Mouse (Mus musculus): ENCODE results near the gene D430042O09Rik. TPM values are rescaled to one million over a fixed set of nuclear protein-coding genes. Genes with fewer than 3 reads are reported as not detected.

D430042O09Rik gene
- total RNA-seq, 2 experiments from 2014 or later, result 19.2 to 27.9 TPM

GRCm38 (mm10) chr7:125846866-125847527, 139.3 kb downstream of the D430042O09Rik start:
- DNase-seq (ENCODE audit: low spot score in 2 of 2), result peak; percentile 17 to 29
- intact Hi-C loops (cut with DNase I), result no loop called here

GRCm38 (mm10) chr7:125847528-125847866, 139.8 kb downstream of the D430042O09Rik start:
- intact Hi-C loops (cut with DNase I), result no loop called here
- DNase-seq (ENCODE audit: low spot score in 2 of 2), result peak; percentile 11 to 32

GRCm38 (mm10) chr7:125859564-125859963, 151.9 kb downstream of the D430042O09Rik start:
- DNase-seq (ENCODE audit: low spot score in 2 of 2), result no peak
- intact Hi-C loops (cut with DNase I), result no loop called here

GRCm38 (mm10) chr7:125860421-125860820, 152.7 kb downstream of the D430042O09Rik start:
- DNase-seq (ENCODE audit: low spot score in 2 of 2), result no peak
- intact Hi-C loops (cut with DNase I), result no loop called here

- intact Hi-C loops (cut with DNase I), result no loop called here
- DNase-seq (ENCODE audit: low spot score in 2 of 2), result no peak
Measured at GRCm38 (mm10) chr7:125864026-125864425, 156.3 kb downstream of the D430042O09Rik start.

GRCm38 (mm10) chr7:125865234-125865633, 157.5 kb downstream of the D430042O09Rik start:
- intact Hi-C loops (cut with DNase I), result no loop called here
- no peak for DNase-seq (ENCODE audit: low spot score in 2 of 2)

- DNase-seq (ENCODE audit: low spot score in 2 of 2), result no peak
- intact Hi-C loops (cut with DNase I), result no loop called here
Measured at GRCm38 (mm10) chr7:125868570-125868969, 160.9 kb downstream of the D430042O09Rik start.

GRCm38 (mm10) chr7:125871404-125872201, 163.9 kb downstream of the D430042O09Rik start:
- intact Hi-C loops (cut with DNase I), result no loop called here
- peak; percentile 41 to 42 for DNase-seq (ENCODE audit: low spot score in 2 of 2)

- DNase-seq (ENCODE audit: low spot score in 2 of 2), result peak in 1 of 2 experiments; percentile 38
Measured at GRCm38 (mm10) chr7:125872202-125872580, 164.5 kb downstream of the D430042O09Rik start.

GRCm38 (mm10) chr7:125872874-125873273, 165.2 kb downstream of the D430042O09Rik start:
- intact Hi-C loops (cut with DNase I), result no loop called here

More at GRCm38 (mm10) chr7:125872202-125872580, 164.5 kb downstream of the D430042O09Rik start:
- intact Hi-C loops (cut with DNase I), result no loop called here

GRCm38 (mm10) chr7:125873971-125874495, 166.3 kb downstream of the D430042O09Rik start:
- intact Hi-C loops (cut with DNase I), result no loop called here
- no peak for DNase-seq (ENCODE audit: low spot score in 2 of 2)

More at GRCm38 (mm10) chr7:125872874-125873273, 165.2 kb downstream of the D430042O09Rik start:
- no peak for DNase-seq (ENCODE audit: low spot score in 2 of 2)

- DNase-seq (ENCODE audit: low spot score in 2 of 2), result no peak
- intact Hi-C loops (cut with DNase I), result loop anchor here (5.0 kb wide), 1 partner anchor 51 kb away; no protein-coding TSS in a partner anchor
Measured at GRCm38 (mm10) chr7:125878040-125878439, 170.4 kb downstream of the D430042O09Rik start.

GRCm38 (mm10) chr7:125883232-125883631, 175.5 kb downstream of the D430042O09Rik start:
- no peak for DNase-seq (ENCODE audit: low spot score in 2 of 2)
- intact Hi-C loops (cut with DNase I), result no loop called here

GRCm38 (mm10) chr7:125886116-125886680, 178.5 kb downstream of the D430042O09Rik start:
- intact Hi-C loops (cut with DNase I), result loop anchor here (2.0 kb wide), 1 partner anchor 199 kb away; no protein-coding TSS in a partner anchor
- DNase-seq (ENCODE audit: low spot score in 2 of 2), result no peak

- intact Hi-C loops (cut with DNase I), result loop anchor here (2.0 kb wide), 1 partner anchor 198 kb away; no protein-coding TSS in a partner anchor
- DNase-seq (ENCODE audit: low spot score in 2 of 2), result no peak
Measured at GRCm38 (mm10) chr7:125887124-125887523, 179.4 kb downstream of the D430042O09Rik start.

- DNase-seq (ENCODE audit: low spot score in 2 of 2), result no peak
- intact Hi-C loops (cut with DNase I), result loop anchor here (2.0 kb wide), 1 partner anchor 197 kb away; no protein-coding TSS in a partner anchor
Measured at GRCm38 (mm10) chr7:125887761-125888160, 180.1 kb downstream of the D430042O09Rik start.

GRCm38 (mm10) chr7:125888373-125888772, 180.7 kb downstream of the D430042O09Rik start:
- DNase-seq (ENCODE audit: low spot score in 2 of 2), result peak; percentile 75 to 77
- intact Hi-C loops (cut with DNase I), result no loop called here

GRCm38 (mm10) chr7:125893621-125894020, 185.9 kb downstream of the D430042O09Rik start:
- intact Hi-C loops (cut with DNase I), result loop anchor here (10.0 kb wide), 1 partner anchor 111 kb away; no protein-coding TSS in a partner anchor
- DNase-seq (ENCODE audit: low spot score in 2 of 2), result no peak

GRCm38 (mm10) chr7:125897059-125897458, 189.4 kb downstream of the D430042O09Rik start:
- intact Hi-C loops (cut with DNase I), result loop anchor here (10.0 kb wide), 1 partner anchor 108 kb away; no protein-coding TSS in a partner anchor
- peak in 1 of 2 experiments; percentile 51 for DNase-seq (ENCODE audit: low spot score in 2 of 2)

- intact Hi-C loops (cut with DNase I), result loop anchor here (10.0 kb wide), 1 partner anchor 106 kb away; no protein-coding TSS in a partner anchor
- DNase-seq (ENCODE audit: low spot score in 2 of 2), result peak; percentile 81 to 83
Measured at GRCm38 (mm10) chr7:125899036-125899435, 191.3 kb downstream of the D430042O09Rik start.
